Mouse (Mus musculus): Measurements from ENCODE around the gene Dnajb8.

The Dnajb8 gene

GRCm38 (mm10) chr6:88221968-88222367 is at the start of gene Dnajb8:
Gene Dnajb8, plus strand, starts transcription at chr6:88222268.
- DNase-seq (ENCODE audit: low read depth): no peak

DNA sequence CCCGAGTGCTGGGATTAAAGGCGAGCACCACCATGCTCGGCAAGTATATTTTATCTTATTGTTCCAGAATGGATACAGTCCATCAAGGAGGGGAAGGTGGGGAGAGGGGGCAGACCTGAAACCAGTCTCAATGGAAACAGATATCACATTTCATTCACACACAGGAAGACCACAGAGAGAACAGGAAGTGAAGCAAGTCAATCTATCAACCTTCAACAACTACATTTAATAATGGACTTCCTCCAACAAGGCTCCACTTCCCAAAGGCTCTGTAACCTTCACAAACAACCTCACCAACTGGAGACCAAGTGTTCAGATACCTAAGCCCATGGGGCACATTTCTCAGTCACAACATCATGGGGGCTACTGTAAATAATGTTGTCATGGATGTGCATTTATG is 47.9 kb upstream of the Dnajb8 start:
- DNase-seq (ENCODE audit: low read depth): no peak

- no peak for DNase-seq (ENCODE audit: low read depth)
Measured at GRCm38 (mm10) chr6:88174676-88175075, 47.4 kb upstream of the Dnajb8 start.

- DNase-seq (ENCODE audit: low read depth): no peak
Measured at GRCm38 (mm10) chr6:88184671-88185070, 37.4 kb upstream of the Dnajb8 start.

DNA sequence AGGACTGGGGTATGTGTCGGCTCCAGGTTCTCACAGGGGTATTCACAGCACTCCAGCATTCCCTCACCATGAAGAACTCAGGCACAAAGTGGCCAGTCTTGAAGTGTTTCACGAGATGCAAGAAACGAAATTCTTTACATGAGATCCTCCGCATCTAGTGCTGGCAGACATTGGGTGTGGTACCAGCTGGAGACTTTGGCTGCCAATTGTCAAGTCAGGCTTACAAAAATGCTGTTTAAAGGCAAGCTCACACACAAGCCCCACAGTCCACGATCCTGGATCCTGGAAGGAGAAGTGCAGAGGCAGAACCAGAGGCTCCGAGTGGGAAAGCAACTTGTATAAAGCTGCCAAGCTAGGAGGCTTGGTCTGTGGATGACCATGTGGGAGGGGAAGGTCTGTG is 33.9 kb upstream of the Dnajb8 start:
- no peak for DNase-seq (ENCODE audit: low read depth)

- peak; percentile 68 for DNase-seq (ENCODE audit: low read depth)
Measured at GRCm38 (mm10) chr6:88189312-88190042, 32.6 kb upstream of the Dnajb8 start.

DNA sequence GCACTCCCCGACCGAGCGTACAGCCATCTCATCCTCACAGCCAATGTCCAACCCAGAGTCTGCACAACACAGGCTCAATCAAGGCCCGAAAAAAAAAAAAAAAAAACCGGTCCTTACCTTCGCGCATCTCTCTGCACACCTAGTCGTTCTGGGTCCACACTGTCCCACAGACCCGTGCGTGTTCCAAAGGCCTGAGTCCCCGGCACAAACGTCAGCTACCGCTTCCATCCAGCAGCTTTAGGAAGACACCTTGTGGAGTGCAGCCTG is 32.1 kb upstream of the Dnajb8 start:
- DNase-seq (ENCODE audit: low read depth): no peak

DNA sequence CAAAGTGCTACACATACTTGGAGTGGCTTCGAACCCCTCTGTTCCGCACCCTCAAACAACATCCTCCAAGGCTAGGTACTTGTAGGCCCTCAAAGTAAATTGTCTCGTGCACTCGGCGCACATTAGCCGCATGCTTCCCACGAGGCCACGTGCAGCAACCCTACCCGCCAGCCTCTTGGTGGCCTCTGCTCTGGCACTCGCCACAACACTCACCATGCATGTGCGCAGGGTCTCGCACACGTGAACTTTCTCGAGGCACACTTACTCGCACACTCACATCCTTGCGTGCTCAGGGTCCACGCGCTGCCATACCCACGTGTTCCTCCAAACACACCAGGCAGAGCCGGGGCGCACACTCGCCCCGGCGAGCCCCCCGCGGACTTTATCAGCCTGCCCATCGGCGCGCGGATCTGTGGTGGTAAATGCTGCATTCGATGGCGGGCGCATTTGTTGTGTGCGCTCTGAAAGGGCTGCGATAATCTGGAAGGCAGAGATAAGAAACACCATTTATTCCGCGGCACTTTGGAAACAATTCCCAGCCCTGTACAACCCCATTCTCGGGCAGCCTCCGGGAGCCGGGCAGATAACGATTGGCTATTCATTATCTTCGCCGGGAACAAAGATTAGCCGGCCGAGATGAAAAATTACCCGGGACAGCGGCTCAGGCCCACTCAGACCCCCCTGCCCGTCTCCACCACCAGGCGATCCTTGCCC is 31.6 kb upstream of the Dnajb8 start:
- no peak for DNase-seq (ENCODE audit: low read depth)

GRCm38 (mm10) chr6:88191024-88191365 is 31.1 kb upstream of the Dnajb8 start:
- no peak for DNase-seq (ENCODE audit: low read depth)

- DNase-seq (ENCODE audit: low read depth): no peak
Measured at GRCm38 (mm10) chr6:88191411-88192070, 30.5 kb upstream of the Dnajb8 start.

DNA sequence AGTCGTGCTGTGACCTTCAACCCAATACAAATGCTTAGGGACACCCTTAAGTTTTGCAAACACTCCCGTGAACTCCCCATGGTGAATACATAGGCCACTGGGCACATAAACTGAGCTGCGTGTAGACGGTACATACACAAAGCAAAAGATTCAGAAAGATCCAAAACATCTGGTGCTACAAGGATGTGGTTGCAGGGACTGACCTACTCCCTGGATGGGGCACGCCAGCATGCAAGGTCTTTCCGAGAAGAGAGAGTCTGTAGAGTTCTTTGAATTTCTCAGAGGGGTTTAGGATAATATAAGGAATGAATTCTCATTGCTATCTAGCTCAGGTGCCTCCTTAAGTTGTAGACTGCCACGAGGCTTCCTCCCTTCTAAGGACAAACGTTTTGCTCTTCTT is 29.3 kb upstream of the Dnajb8 start:
- no peak for DNase-seq (ENCODE audit: low read depth)

GRCm38 (mm10) chr6:88193433-88194052 is 28.5 kb upstream of the Dnajb8 start, which contains the start of gene Gata2:
Gene Gata2, plus strand, starts transcription at chr6:88193891.
- DNase-seq (ENCODE audit: low read depth): no peak

DNA sequence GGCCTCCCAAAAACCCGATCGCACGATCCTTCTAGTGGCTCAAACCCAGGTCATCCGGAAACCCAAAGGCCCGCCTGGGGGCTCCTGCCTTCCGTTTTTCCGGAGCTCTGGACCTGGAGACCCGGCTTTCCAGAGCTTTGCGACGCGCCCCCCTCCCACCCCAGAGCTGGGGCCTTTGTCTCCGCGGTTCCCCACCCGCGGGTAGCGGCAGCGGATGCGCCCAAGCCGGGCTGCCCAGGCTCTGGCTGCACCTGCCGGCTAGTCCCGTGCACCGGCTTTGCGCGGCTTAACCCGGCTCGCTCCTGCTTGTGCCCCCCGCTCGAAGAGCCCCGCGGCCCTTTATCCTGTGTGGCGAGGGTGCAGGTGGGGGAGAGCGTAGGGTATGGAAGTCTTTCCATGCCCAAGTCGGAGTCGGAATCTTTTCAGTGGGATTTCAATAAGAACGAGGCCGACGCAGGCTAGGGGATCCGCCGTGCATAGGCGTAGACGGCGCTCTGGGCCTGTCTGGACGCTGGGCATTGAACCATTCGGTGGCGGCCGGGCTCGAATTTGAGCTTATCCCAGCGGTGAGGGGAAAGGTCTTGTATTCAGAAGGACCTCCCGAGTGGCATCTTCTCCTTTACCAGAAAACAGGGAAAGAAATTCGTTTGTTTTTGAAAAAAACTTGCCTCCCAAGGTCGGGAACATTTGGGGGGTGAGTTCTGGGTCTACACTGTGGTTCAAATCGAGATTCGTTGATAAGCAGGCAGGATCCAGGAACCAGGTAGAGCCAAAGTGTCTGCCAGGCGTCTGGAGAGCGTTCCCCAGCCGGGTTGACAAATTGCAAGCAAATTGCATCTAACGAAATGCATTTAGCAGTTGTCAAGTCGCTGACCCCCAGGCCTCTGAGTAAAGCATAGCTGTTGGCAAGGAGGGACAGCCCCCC is 27.8 kb upstream of the Dnajb8 start:
- no peak for DNase-seq (ENCODE audit: low read depth)

DNA sequence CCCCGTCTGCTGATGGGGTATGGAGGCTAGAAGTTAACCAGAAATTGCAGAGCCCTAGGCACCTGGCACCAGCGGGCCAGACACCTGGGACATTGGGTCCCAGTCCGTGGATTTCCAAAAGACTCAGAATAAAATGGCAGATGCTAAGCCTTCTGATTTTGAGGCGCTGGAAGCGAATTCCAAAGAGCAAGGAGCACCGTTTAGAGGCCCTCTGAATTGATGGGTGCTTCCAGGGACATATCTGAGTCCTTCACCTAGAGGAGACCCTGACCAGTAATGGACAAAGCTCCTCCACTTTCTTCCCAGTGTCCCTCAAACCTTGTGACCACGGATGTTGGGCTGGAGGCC is 27.1 kb upstream of the Dnajb8 start:
- no peak for DNase-seq (ENCODE audit: low read depth)

DNA sequence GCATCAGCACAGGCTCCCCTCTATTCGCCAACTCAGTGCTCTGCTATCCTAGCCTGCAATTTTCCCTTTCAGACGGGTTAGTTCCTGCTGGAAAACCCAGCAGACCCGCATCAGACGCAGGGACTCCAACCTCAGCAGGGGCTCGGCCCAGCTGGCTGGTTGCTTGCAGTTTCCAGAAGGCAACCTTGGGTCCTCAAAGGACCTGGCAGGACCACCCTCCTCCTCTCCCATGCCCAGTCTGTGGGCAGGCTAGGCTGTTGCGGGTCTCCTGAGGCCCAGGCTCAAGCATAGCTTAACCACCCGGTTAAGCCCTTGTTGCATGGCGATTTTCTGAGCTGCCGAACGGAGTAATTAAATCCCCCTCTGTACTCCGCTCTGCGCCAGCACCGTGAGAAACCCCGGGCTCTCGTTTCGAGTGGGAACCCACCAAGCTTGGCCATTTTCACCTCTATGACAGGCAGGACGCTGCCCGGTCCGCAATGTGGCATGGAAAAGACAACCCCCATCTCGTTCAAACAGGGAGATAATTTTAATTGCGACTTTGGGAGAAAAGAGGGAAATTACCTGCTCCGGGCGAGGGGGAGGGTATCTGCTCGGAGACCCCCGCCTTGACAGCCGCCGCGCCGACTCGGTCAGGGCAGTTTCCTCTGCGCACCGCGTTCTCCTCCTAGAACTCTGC is 25.9 kb upstream of the Dnajb8 start:
- no peak for DNase-seq (ENCODE audit: low read depth)

- no peak for DNase-seq (ENCODE audit: low read depth)
Measured at GRCm38 (mm10) chr6:88196733-88197312, 25.2 kb upstream of the Dnajb8 start.

GRCm38 (mm10) chr6:88197313-88198069 is 24.6 kb upstream of the Dnajb8 start:
- DNase-seq (ENCODE audit: low read depth): no peak

- no peak for DNase-seq (ENCODE audit: low read depth)
Measured at GRCm38 (mm10) chr6:88198070-88198940, 23.8 kb upstream of the Dnajb8 start.

GRCm38 (mm10) chr6:88199001-88199717 is 22.9 kb upstream of the Dnajb8 start:
- DNase-seq (ENCODE audit: low read depth): no peak

Measured in c-Kit-positive CD71-negative TER-119-negative erythroid progenitor cells, embryonic 14.5 days (primary cell).